In genomic region chr4:154142211-154143040, GRCm38 (mm10) we compare ENCODE assay signal across 8 mouse cellular contexts. TPM values are rescaled to one million over a fixed set of nuclear protein-coding genes. Genes with fewer than 3 reads are reported as not detected.
A peak's percentile ranks its signal among the peaks of the same experiment; 100 is the strongest.
DNase-seq lines count a peak whose midpoint lies in the region; ATAC-seq lines count a peak whose summit lies in the region.

Gene Wrap73, plus strand, starts transcription at chr4:154142372.

- H3K27ac ChIP-seq in hindbrain, embryonic 14.5 days: peak within 1 kb of the TSS; percentile 78
- H3K27ac ChIP-seq in macrophage: no peak within 1 kb of the TSS

- WGBS in hindbrain, embryonic 14.5 days: 2% methylated on average over 48 of the region's 49 CpGs
- WGBS in macrophage (ENCODE audit: missing documents): 2% methylated on average over 44 of the region's 49 CpGs

- H3K79me2 ChIP-seq in macrophage (ENCODE audit: inconsistent target): peaks cover 18% of the 10 kb centered on the region; the same call in 1 of the 2 replicates

- H3K9me3 ChIP-seq in hindbrain, embryonic 14.5 days (ENCODE audit: control insufficient read depth, low read length): no peaks in the 10 kb centered on the region

- H3K4me1 ChIP-seq in hindbrain, embryonic 14.5 days (replicated peaks; ENCODE audit: control insufficient read depth, insufficient read depth, low read length): peaks cover 30% of the 10 kb centered on the region

- H3K9ac ChIP-seq in hindbrain, embryonic 14.5 days: peak within 1 kb of the TSS; percentile 76

- peaks cover 46% of the 10 kb centered on the region for H3K27me3 ChIP-seq in hindbrain, embryonic 14.5 days (ENCODE audit: control insufficient read depth, insufficient read depth, low read length)

- peak within 1 kb of the TSS; percentile 81 for H3K4me3 ChIP-seq in hindbrain, embryonic 14.5 days (replicated peaks; ENCODE audit: low read length)
- peak within 1 kb of the TSS; percentile 71 for H3K4me3 ChIP-seq in macrophage (ENCODE audit: inconsistent target)

- H3K36me3 ChIP-seq in hindbrain, embryonic 14.5 days (replicated peaks; ENCODE audit: control insufficient read depth, insufficient read depth): peaks cover 11% of the 10 kb centered on the region
- no peaks in the 10 kb centered on the region for H3K36me3 ChIP-seq in macrophage (ENCODE audit: inconsistent target)

- peak within 1 kb of the TSS; percentile 71 for H3K4me2 ChIP-seq in hindbrain, embryonic 14.5 days (replicated peaks)

- ATAC-seq in hindbrain, embryonic 14.5 days (ENCODE audit: low FRiP score): peak; percentile 94

- peak; percentile 86 for DNase-seq in T-cell, adult 2 months (ENCODE audit: low spot score)
- peak; percentile 91 to 96 for DNase-seq in cerebellum, postnatal 25 days
- peak; percentile 71 to 85 for DNase-seq in frontal cortex, postnatal 25 days (ENCODE audit: low spot score in 2 of 2)
- peak; percentile 92 for DNase-seq in hindbrain, embryonic 14.5 days (ENCODE audit: low spot score)
- DNase-seq in layer of hippocampus, postnatal 36 days: peak; percentile 87 to 88
- DNase-seq in right cerebral cortex, adult 18-20 months: peak; percentile 92
- peak; percentile 59 for DNase-seq in urinary bladder, postnatal 10 days (ENCODE audit: low spot score)

RNA-seq across cellular contexts. Expression of gene Wrap73, which starts in this region (rescaled TPM):
- polyA plus RNA-seq in hindbrain, embryonic 14.5 days (2014; fragmentation: Nextera tagmentation; extraction: Ambion mirVana): 35.3 and 36.3 TPM in 2 replicates
- 10 to 100 TPM; 33.8 to 36.0 TPM for total RNA-seq in layer of hippocampus, postnatal 36 days (2021)
- 10 to 100 TPM in 16 of 26 experiments, 1 to 10 TPM in 10; 3.1 to 23.1 (median 13.0) TPM for total RNA-seq in macrophage (2018; cell fraction: chromatin; rRNA removed)
- total RNA-seq in macrophage (2018; cell fraction: cytosol; rRNA removed): 10 to 100 TPM in 9 of 26 experiments, 1 to 10 TPM in 17; 5.9 to 11.5 (median 9.5) TPM
- total RNA-seq in macrophage (2018; cell fraction: nucleus; rRNA removed): 10 to 100 TPM in 12 of 26 experiments, 1 to 10 TPM in 14; 4.4 to 12.6 (median 9.7) TPM
- polyA plus RNA-seq in macrophage (2018): 3.5 to 10.3 TPM (median 8.7 TPM) in 3 replicates
